Mouse (Mus musculus) mouse embryonic stem cell (cell line): ENCODE results near the gene Dxo.
"Not testable (repeated sequence)": the region's sequence is repeated elsewhere in the genome, so short reads cannot be mapped to it uniquely, and the experiment has no call there.

Experiments used
- in situ Hi-C, 2 experiments: fragments of 300-500 bp; cut with MboI; formaldehyde crosslinking; loops; 1 replicate in 1 of 2; 3 replicates in 1 of 2; pipeline ENCODE4 v1.14.3; 2019 to 2020; ENCODE audit warnings: low sequenced_read_pairs in 2 of 2, low pct_unique_long_range_greater_than_20kb in 1 of 2, mixed read lengths in 1 of 2; ENCODE audit not compliant: unreplicated experiment in 1 of 2

Gene Dxo

DNA sequence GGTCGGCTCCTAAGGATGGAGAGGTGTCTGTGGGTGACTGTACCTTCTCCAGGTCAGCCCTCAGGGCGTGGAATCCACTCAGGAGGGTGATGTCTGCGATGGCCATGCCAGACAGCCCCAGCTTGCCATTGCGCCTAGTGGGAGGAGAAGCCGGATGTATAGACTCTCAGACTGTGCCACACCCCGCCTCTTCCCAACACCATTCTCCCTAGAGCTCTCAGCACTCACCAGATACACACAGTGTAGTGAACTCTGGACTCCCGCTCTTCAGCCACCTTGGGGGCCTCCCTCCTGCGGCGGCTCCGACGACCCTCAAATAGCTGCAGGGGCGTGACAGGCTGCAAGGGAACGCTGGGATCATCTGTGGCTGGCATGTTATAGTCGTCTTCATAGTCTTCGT is 25.5 kb upstream of the Dxo start:
- in situ Hi-C loops: no loop called here

DNA sequence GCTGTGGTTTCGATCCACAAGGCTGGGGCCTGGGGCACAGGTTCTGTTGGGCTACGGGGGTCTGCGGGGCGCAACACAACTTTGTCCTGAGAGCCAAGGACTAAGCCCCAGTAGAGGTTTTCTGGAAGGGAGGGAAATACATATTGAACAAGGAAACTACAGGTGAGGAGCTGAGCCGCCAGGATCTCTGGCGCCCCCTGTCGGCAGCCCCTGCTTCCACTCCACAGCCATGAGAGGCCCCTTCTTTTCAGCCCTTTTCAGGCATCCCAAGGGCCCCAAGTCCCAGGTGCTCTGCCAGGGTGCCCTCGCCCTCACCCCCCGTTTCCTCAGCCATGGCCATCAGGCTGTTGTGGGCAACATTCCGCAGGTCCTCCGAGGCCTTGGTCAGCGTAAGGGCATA is 23.1 kb upstream of the Dxo start:
- in situ Hi-C loops: not testable (repeated sequence)

DNA sequence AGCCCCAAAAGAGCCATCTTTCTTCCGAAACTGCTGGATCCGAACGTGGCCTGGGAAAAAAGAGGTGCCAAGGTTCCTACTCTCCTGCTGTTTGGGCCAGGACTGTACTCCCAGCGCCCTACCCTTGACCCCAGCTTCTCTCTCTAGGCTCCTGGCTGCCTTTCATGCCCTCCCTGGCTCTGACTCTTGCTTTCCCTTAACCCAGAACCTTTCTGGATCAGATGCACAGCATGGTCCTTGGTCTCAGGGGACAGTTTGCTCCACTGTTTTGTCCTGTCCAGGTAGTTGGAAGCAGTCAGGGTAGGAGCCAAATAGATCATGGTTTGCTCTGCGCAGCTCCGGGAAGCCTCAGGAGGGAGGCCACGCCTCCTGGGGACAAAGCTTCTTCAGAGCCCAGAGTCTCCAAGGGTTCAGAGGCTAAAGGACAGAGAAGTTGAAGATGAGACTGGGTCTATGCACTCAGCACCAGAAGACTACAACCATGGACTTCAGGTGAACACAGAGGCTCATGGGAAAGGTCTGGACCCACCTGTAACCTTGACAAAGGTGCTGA is 21.9 kb upstream of the Dxo start:
- in situ Hi-C loops: no loop called here

DNA sequence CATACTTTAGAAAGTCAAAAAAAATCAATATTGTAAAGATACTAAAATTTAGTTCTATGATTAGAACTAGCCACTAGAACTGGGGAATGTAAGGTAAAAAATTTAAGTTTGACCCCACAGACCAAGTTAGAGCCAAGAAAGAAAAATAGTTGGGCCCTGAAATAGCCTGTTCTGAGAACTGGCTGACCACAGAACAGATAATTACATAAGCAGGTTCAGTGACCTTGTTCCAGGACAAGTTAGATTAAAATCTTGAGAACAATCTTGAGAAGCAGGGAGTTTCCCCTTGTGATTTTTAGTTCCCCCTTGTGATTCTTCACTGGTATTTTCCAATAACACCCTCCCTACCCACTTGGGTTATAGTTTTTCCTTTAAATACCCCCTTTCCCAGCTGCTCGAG is 6.0 kb upstream of the Dxo start:
- in situ Hi-C loops: not testable (repeated sequence)

DNA sequence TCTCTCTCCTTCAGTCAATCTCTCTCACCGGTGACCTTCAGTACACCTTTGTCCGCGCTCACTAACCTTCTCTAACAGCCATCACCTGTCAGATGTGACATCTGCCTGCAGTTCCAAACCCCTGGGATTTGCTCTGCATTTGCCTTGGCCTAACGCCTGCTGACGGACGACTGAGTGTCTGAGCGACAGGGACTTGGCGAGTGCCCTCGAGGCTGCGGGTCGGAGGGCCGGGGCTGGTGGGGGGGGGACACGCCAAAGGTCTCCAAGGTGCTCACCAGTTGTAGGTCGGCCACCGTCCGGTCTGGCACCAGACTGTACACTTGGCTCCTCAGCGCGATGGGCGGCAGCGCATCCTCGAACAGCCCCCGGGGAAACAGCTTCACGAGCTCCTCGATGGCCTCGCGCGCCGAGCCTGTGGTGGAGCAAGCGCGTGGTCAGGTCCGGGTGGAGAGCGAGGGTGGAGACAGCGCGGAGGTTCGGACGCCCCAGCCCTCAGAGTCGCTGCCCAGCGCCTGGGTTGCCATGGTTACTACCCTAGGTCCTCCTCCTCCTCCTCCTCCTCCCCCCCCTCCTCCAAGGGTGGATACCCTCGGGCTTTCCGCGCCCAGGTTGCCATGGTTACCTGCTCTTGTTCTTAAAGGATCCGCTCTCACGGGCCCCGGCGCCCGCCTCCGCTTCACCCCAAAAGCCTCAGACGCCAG is 514 bp upstream of the Dxo start:
- in situ Hi-C loops: no loop called here

DNA sequence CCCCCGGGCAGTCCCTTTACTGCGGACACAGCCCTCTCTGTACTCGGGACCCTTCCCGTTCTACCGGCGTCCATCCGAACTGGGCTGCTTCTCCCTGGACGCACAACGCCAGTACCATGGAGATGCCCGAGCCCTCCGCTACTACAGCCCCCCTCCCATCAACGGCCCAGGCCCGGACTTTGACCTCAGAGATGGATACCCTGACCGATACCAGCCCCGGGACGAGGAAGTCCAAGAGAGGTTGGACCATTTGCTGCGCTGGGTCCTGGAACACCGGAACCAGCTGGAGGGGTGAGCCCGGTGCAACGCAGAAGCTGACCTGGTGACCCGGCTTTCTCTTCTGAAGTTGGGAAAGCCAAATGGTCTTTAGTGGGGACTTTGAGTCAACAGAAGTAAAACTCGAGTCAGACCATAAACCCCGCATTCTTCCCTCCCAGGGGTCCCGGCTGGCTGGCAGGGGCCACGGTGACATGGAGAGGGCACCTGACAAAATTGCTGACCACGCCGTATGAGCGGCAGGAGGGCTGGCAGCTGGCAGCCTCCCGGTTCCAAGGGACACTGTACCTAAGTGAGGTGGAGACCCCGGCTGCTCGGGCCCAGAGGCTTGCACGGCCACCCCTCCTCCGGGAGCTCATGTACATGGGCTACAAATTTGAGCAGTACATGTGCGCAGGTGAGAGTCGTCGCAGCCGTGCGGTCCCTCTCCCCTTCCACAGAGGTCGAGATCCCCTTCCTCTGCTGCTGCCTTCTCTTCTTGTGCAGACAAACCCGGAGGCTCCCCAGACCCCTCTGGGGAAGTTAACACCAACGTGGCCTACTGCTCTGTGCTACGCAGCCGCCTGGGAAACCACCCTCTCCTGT is 875 bp downstream of the Dxo start:
- in situ Hi-C loops: no loop called here

DNA sequence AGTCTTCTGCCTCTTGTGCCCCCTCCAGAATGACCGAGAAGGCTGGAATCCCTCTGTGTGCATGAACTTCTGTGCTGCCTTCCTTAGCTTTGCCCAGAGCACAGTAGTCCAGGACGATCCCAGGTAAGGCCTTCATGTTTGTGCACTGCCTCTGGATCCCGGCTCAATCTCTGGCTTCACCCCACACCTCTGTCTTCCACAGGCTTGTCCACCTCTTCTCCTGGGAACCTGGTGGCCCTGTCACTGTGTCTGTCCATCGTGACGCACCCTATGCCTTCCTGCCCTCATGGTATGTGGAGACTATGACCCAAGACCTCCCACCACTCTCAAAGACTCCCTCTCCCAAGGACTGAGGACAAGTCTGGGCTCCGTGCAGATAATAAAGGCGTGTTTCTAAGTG is 2.0 kb downstream of the Dxo start:
- in situ Hi-C loops: no loop called here

DNA sequence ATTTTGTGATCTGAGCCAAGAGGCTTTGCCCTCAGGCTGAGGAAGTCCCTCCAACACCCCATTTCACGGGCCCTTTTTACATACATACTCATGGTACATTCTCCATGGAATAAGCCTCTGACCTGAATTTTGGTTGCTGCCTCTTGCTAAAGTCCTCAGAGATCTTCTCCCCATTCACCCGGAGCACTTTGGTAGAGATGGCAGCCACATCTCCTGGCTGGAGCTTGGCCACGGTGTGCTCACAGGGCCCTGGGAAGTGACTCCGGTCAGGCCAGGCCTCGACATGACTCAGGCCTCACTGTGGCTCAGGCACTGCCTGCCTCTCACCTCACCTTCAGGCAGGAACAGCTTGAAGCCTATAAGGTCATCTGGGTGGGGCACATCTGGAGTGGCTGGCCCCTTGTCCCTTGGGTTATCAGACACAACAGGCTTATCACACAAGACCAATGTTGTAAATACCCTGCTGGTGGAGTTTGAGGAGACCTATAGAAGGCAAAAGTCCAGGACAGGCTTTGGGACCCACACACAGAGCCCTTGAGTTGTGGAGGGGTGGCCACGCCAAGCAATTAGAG is 4.0 kb downstream of the Dxo start:
- in situ Hi-C loops: no loop called here

DNA sequence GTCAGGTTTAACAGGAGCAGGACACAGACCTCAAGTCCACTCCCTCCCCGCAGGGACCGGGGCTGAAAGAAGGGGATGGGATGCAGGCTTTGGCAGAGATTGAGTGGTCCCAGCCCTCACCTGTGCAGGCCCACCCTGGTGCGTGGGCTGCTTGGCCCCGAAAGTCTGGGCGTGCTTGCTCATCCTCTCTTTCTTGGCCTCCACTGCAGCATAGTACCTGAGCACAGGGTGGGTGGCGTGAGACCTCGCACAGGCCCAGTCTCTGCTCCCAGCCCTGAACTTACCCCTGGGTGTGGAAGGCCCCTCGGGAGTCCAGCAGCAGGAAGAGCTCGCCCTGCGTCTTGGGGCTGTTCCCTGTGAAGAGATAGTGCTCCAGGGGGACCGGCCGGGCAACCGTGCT is 8.1 kb downstream of the Dxo start:
- in situ Hi-C loops: no loop called here

DNA sequence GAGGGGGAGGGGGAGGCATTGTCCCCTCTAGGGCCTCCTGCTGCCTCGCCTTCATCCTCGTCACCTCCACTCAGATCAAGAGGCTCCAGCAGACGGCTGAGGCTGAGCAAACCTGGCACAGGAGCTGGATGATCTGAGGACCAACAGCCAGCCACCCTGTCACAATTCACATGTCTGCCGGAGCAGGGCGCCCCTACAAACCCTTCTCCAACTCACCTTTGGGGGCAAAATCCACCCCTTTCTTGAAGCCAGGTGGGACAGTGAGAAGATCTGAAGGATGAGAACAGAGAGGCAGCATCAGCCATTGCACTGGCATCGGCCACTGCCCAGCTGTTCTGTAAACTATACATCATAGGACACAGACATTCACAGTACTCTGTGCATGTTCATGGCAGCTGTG is 10.4 kb downstream of the Dxo start:
- in situ Hi-C loops: no loop called here

DNA sequence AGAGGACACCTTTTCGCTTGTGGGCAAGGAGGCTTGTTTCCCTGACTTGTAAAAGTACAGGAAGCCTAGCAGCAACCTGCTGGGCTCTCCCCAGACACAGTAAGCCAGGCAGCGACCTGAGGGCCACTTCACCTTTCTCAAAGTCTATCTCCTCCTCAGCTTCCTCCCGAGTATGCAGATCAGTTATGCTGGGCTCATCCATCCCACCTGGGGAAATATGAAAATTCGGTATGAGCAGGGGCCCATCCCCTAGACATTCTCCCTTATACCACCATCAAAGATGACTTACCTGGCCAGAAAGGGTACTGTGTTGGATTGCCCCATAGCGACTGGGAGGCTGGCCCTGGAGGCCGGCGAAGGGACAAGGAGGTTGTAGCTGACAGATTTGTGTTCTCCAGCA is 10.8 kb downstream of the Dxo start:
- in situ Hi-C loops: no loop called here

DNA sequence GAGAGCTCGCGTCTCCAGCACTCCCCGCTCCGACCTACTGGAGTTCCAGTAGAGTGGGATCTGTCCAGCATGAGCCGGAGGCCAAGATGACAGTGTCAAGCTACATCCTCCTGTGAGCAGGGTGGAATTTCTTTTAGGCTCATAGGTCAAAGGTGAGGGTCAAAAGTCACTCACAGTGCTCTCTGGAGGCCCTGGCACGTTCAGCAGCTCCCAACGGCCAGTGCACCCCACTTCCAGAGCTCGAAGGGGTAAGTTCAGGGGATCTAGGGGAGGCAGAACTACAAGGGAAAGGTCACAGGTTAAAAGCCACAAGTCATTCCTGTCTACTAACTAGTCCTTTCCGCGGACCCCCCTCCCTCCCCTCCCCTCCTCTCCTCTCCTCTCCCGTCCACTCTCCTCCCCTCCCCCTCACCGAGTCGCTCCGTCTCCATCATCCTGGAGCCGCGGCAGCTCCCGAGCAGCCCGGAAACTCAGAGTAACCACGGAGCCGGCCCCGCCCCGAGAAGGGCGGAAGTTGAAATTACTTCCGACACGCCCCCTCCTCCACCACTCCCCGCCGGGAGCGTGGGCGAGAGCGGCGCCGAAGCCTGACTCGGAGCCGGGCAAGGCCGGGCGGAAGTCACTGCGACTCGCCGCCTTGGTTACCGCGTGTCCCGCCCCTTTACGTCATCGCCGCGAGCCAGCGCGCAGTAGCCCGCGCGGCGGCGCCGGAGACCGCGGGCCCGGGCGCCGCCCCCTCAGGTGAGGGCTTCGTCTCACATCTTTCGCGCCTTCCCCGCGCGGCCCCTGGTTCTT is 13.1 kb downstream of the Dxo start, which contains the start of the genes Skiv2l and Nelfe:
TSS of gene Skiv2l (minus strand) at position 489 of the 795 bp plus-strand sequence.
TSS of gene Nelfe (plus strand) at position 670 of the 795 bp plus-strand sequence.
- in situ Hi-C loops: no loop called here

DNA sequence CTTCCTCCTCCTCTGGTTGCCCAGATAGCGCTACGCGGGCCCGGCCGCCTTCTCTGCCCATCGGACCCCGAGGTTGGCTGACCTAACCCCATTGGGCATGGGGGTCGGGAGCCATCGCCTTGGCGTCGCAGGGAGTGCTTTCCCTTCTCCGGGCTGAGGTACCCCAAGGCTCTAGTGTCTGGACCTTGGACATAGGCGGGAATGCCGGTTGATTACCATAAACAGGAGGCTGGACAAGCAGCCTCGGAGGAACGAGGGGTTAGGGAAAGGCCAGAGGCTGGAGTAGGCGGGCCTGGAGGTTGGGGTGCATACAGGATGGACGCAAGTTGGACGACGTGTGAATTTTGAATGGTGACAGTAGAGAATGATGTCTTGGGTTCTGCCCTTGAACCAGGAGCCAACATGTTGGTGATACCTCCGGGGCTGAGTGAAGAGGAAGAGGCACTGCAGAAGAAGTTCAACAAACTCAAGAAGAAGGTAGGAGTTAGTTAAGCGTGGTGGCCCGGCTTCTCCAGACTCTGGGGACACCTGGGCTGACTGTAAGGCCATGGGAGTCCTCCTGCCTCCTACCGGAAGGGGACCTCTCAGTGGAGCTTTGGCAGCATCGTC is 13.8 kb downstream of the Dxo start:
- in situ Hi-C loops: no loop called here

DNA sequence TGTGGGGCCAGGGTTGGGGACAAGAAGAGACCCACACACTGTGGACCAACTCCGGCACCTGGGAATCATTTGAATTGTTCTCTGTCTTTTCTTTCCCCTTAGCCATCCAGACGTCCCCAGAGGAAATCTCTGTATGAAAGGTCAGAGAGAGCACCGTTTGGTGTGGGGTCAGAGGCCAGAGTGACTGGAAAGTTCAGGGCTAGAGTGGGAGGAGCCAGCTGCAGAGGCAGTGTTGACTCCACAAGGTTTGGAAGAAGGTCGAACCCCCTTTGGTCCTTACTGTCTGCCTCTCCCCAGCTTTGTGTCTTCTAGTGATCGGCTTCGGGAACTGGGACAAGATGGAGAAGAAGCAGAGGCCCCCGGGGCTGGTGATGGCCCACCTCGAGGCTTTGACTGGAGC is 16.7 kb downstream of the Dxo start:
- in situ Hi-C loops: no loop called here

DNA sequence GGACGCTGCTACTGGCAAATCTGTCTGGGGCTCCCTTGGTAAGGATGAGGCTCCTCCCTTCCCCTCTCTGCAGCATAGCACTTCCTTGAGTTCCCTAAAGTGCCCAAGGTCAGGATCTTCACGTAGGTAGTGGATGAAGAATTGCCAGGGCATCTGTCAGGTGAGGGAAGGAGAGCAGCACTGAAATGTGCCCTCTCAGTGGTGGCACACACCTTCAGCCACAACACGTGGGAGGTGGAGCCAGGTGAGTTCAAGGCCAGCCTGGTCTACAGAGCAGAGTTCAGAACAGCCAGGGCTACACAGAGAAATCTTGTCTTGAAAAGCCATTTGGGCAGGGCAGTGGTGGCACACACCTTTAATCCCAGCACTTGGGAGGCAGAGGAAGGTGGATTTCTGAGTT is 17.9 kb downstream of the Dxo start:
- in situ Hi-C loops: loop anchor here in 1 of 2 experiments (5.0 kb wide), 1 partner anchor 88 kb away; no protein-coding TSS in a partner anchor

DNA sequence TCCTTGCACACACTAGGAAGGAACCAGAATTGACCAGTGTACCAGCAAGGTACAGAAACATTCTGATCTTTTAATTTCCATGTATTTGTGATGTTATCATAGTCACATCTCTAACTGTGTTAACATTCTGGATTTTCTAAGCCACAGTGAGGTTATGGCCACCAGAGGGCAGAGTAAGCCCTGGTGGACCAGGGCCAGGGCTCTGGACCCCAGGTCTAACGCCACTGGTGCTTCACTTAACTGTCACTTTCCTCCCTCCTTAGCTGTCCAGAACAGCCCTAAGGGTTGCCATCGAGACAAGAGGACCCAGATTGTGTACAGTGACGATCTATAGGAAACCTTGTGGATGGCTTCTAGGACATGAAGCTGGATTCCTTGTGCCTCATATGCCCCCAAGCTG is 19.0 kb downstream of the Dxo start:
- in situ Hi-C loops: loop anchor here in 1 of 2 experiments (5.0 kb wide), 1 partner anchor 86 kb away; no protein-coding TSS in a partner anchor

DNA sequence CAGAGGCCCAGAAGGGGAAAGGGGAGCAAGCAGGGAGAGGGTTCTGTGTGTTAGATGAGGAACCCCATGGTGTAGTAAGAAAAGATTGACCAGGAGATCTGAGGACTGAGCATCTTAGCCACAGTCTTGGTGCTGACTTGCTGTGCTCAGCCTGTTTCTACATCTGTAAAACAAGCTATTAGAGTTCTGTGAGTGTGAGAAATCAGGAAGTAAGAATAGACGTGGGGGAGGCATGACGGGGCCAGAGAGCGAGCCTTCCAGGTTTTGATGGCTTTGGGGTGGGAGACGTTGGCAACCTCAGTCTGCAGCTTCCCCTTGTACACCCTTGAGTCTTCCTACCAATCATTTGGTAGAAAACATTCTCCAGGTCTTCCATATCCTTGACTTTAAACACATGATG is 21.9 kb downstream of the Dxo start:
- in situ Hi-C loops: loop anchor here in 1 of 2 experiments (5.0 kb wide), 1 partner anchor 84 kb away; no protein-coding TSS in a partner anchor

DNA sequence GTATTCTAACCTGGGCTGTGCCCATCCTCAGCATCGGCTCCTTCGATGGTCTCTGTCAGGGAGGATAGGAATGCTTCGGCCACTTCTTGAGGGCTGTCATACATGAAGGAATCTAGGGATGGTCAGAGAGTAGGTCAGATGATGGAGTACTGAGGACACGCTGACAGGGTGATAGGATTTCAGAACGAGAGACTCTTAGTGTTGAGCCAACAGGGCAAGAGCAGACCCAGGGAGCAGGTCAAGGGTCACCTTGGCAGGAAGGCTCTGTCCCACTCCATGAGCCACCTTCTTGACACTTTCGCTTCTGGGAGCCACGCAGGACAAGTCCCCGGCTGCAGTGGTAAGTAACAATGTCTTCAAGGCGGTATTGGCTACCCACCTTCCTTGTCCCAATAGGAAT is 23.7 kb downstream of the Dxo start:
- in situ Hi-C loops: no loop called here
